Mouse (Mus musculus): Measurements from ENCODE around the gene Plekhm1. TPM values are rescaled to one million over a fixed set of nuclear protein-coding genes. Genes with fewer than 3 reads are reported as not detected.

Plekhm1 gene
- total RNA-seq, 2 experiments from 2014 or later = 13.8 to 14.8 TPM

GRCm38 (mm10) chr11:103344494-103345332 lies 67.8 kb downstream of the Plekhm1 start:
- intact Hi-C loops (cut with DNase I) = no loop called here
- no peak for DNase-seq

GRCm38 (mm10) chr11:103343881-103344280 lies 68.6 kb downstream of the Plekhm1 start:
- no peak for DNase-seq
- intact Hi-C loops (cut with DNase I) = no loop called here

GRCm38 (mm10) chr11:103343063-103343462 lies 69.4 kb downstream of the Plekhm1 start:
- intact Hi-C loops (cut with DNase I) = no loop called here

GRCm38 (mm10) chr11:103340677-103341076 lies 71.8 kb downstream of the Plekhm1 start:
- intact Hi-C loops (cut with DNase I) = no loop called here

More at GRCm38 (mm10) chr11:103343063-103343462, 69.4 kb downstream of the Plekhm1 start:
- DNase-seq = no peak

GRCm38 (mm10) chr11:103340130-103340529 lies 72.4 kb downstream of the Plekhm1 start:
- DNase-seq = no peak
- intact Hi-C loops (cut with DNase I) = no loop called here

More at GRCm38 (mm10) chr11:103340677-103341076, 71.8 kb downstream of the Plekhm1 start:
- no peak for DNase-seq

- intact Hi-C loops (cut with DNase I) = no loop called here
- DNase-seq = no peak
Measured at GRCm38 (mm10) chr11:103339414-103340119, 72.9 kb downstream of the Plekhm1 start.

GRCm38 (mm10) chr11:103338671-103339070 lies 73.8 kb downstream of the Plekhm1 start:
- no peak for DNase-seq
- intact Hi-C loops (cut with DNase I) = no loop called here

- no peak for DNase-seq
- intact Hi-C loops (cut with DNase I) = no loop called here
Measured at GRCm38 (mm10) chr11:103338119-103338518, 74.4 kb downstream of the Plekhm1 start.

- intact Hi-C loops (cut with DNase I) = no loop called here
- DNase-seq = no peak
Measured at GRCm38 (mm10) chr11:103337180-103337579, 75.3 kb downstream of the Plekhm1 start.

- intact Hi-C loops (cut with DNase I) = no loop called here
- no peak for DNase-seq
Measured at GRCm38 (mm10) chr11:103335561-103335960, 76.9 kb downstream of the Plekhm1 start.

- DNase-seq = no peak
- intact Hi-C loops (cut with DNase I) = no loop called here
Measured at GRCm38 (mm10) chr11:103334925-103335324, 77.6 kb downstream of the Plekhm1 start.

- intact Hi-C loops (cut with DNase I) = no loop called here
- peak; percentile 61 for DNase-seq
Measured at GRCm38 (mm10) chr11:103333719-103334398, 78.6 kb downstream of the Plekhm1 start.

- DNase-seq = no peak
- intact Hi-C loops (cut with DNase I) = no loop called here
Measured at GRCm38 (mm10) chr11:103332890-103333651, 79.4 kb downstream of the Plekhm1 start.

GRCm38 (mm10) chr11:103332186-103332889 lies 80.1 kb downstream of the Plekhm1 start:
- DNase-seq = peak; percentile 91
- intact Hi-C loops (cut with DNase I) = no loop called here

- intact Hi-C loops (cut with DNase I) = no loop called here
- no peak for DNase-seq
Measured at GRCm38 (mm10) chr11:103331502-103332185, 80.8 kb downstream of the Plekhm1 start.

GRCm38 (mm10) chr11:103330651-103331319 lies 81.7 kb downstream of the Plekhm1 start:
- intact Hi-C loops (cut with DNase I) = no loop called here

GRCm38 (mm10) chr11:103326950-103327349 lies 85.5 kb downstream of the Plekhm1 start:
- DNase-seq = peak; percentile 81
- intact Hi-C loops (cut with DNase I) = loop anchor here (5.0 to 10.0 kb wide), 3 partner anchors 62 to 160 kb away; partner anchors contain the start of gene Map3k14

More at GRCm38 (mm10) chr11:103330651-103331319, 81.7 kb downstream of the Plekhm1 start:
- no peak for DNase-seq

GRCm38 (mm10) chr11:103325172-103325571 lies 87.3 kb downstream of the Plekhm1 start:
- intact Hi-C loops (cut with DNase I) = loop anchor here (5.0 to 10.0 kb wide), 3 partner anchors 60 to 158 kb away; partner anchors contain the start of gene Map3k14
- peak; percentile 82 for DNase-seq

Measured in left cerebral cortex, postnatal 4 days (tissue).